Mouse (Mus musculus) left cerebral cortex, adult 2 months (tissue): ENCODE measurements at regions not wholly inside any gene's neighbourhood (a gene's known extent, or its start where the extent isn't known, plus 50 kb on each side); places are given as distances from the start of the nearest gene placed in this dataset.
A peak's percentile ranks its signal among the peaks of the same experiment; 100 is the strongest.

Source experiments
- DNase-seq, 2 experiments: peaks; one replicate each; pipeline ENCODE4 v3.0.0; 2021 to 2022; ENCODE audit warnings: low spot score in 2 of 2, mixed read lengths in 1 of 2; ENCODE audit errors: extremely low spot score in 1 of 2
- H3K27ac ChIP-seq: fragments of 200-600 bp; 2 replicates; pipeline ENCODE4 v1.8.1; 2022
- H3K4me3 ChIP-seq: fragments of 200-600 bp; 2 replicates; pipeline ENCODE4 v1.8.1; 2022
- CTCF ChIP-seq: fragments of 200-600 bp; IDR thresholded peaks from 2 replicates; pipeline ENCODE4 v1.8.1; 2022; ENCODE audit warnings: antibody characterized with exemption, mild to moderate bottlenecking, moderate library complexity
- intact Hi-C: fragments of 180-260 bp; cut with DNase I; formaldehyde crosslinking; loops from one replicate; pipeline ENCODE4 v1.15.1; 2025

DNA sequence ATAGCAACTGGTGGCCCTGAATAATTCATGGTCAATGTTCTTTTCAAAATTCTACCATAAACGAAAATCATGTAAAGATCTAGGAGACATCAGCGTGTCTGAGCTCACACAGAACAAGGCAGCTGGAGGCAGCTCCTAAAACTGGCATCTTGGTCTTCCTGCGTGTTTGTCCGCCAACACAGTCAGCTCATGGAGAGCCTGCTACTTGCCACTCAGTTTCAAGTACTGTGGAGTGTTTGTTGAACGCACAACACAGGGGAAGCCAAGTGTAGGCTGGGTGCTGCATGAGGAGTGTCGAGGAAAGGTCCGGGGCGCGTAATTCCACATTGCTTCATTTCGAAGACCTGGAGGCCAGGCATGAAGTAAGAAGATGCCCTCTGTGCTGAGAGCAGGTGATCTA, 139.0 kb upstream of the Frmd6 start:
- no peak for TF ChIP-seq CTCF
- H3K27ac ChIP-seq: peak overlapping the region; percentile 73
- intact Hi-C loops: no loop called here
- no peak for DNase-seq
- no peak overlapping the region for H3K4me3 ChIP-seq

DNA sequence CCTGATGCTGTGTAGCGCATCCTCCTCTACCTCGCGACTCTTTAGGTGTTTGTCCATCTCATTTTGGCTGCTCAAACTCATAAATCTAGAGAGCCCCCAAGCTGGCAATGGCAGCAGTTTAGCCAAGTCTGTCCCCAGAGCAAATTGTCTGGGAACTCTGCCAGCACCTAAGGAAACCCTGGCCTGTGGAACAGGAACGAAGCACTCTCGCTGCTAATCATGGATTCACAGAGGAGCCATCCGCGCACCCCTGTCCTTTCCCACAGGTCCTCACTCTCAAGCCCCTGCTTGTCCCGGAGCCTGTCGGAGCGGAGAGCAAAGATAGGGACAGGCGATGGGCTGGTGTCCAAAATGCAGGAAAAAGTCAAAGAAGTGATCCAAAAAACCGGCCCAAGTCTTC, 138.3 kb upstream of the Frmd6 start:
- H3K27ac ChIP-seq: peak overlapping the region; percentile 73; the same call in 1 of the 2 replicates
- DNase-seq: no peak
- TF ChIP-seq CTCF: no peak
- H3K4me3 ChIP-seq: no peak overlapping the region
- intact Hi-C loops: no loop called here

- Histone ChIP-seq H3K4me3 (no peak overlapping the region), H3K27ac (peak overlapping the region; percentile 58)
- DNase-seq: no peak
- TF ChIP-seq CTCF: no peak
- intact Hi-C loops: loop anchor here (5.0 kb wide), 4 partner anchors 82 to 198 kb away; no protein-coding TSS in a partner anchor
Observed at GRCm38 (mm10) chr12:70695162-70695561, 130.2 kb upstream of the Frmd6 start.

GRCm38 (mm10) chr12:70696256-70696655, 129.1 kb upstream of the Frmd6 start:
- H3K4me3 ChIP-seq: no peak overlapping the region
- peak; percentile 37 to 68 for DNase-seq
- intact Hi-C loops: loop anchor here (1.0 to 5.0 kb wide), 6 partner anchors 18 to 199 kb away; no protein-coding TSS in a partner anchor
- H3K27ac ChIP-seq: peak overlapping the region; percentile 69
- no peak; the same call in 1 of the 2 replicates for TF ChIP-seq CTCF

GRCm38 (mm10) chr12:70698466-70698865, 126.8 kb upstream of the Frmd6 start:
- Histone ChIP-seq H3K4me3 (no peak overlapping the region), H3K27ac (peak overlapping the region; percentile 66; the same call in 1 of the 2 replicates)
- DNase-seq: no peak
- intact Hi-C loops: loop anchor here (2.0 to 5.0 kb wide), 5 partner anchors 79 to 201 kb away; partner anchors contain the start of gene Frmd6
- no peak for TF ChIP-seq CTCF

DNA sequence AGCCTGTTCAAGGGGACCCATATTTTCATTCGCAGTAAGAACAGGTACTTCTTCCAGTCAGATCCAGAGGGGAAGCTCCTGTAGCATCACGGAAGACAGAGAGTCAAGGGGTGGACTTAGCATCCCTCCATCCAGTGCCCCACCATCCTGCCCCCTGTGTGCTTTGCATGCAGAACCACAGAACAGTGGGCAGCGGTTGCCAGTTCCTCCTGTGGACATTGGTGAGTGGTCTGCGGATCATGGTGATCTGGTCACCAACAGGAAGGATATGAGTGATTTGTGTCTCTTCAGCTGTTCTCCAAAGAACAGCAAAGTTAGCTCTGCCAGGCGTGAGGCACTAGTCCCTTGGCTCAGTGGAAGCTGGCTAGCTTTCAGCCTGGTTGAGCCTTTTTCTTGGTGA, 122.8 kb upstream of the Frmd6 start:
- H3K27ac ChIP-seq: no peak overlapping the region
- no peak for TF ChIP-seq CTCF
- intact Hi-C loops: loop anchor here (5.0 kb wide), 1 partner anchor 210 kb away; no protein-coding TSS in a partner anchor
- H3K4me3 ChIP-seq: no peak overlapping the region
- no peak for DNase-seq

DNA sequence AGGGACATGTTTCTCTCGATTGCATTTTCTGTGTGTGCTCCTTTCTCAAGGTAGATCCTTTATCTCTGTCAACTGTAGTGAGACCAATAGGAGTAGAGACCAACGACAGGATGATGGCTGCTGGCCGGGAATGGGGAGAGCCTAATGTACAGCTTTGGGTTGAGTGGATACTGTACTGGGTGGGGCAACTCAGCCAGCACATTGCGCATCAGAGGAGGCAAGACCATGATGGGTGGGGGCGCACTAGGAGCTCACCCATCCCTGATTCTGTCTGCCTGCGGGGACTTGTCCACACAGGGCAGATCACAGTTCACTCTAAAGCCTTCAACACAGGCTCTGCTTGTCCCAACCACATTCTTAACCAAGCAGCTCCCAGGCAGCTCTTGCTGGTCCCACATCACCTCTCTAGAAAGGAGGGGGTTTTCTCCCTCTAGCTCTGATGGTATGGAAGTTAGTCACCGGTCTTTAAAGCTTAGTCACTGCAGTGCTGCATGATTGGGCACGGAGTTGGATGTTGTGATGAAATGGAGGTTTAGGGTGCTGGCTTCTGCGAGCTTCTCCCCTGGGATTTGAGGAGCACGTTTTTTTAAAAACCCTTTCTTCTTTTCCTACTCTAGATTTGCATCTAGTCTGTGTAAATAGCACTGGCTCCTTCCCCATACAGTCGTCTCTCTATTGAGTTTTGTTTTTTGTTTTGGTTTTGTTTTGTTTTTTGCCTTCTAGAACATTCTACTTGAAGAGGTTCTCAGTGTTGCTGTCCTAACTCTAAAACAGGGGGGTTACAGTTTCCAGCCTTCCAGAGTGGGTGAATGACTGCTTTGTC, 118.3 kb upstream of the Frmd6 start:
- DNase-seq: no peak
- intact Hi-C loops: no loop called here
- Histone ChIP-seq H3K4me3 (no peak overlapping the region), H3K27ac (no peak overlapping the region)
- TF ChIP-seq CTCF: no peak

- Histone ChIP-seq H3K4me3 (no peak overlapping the region), H3K27ac (no peak overlapping the region)
- intact Hi-C loops: no loop called here
- no peak for DNase-seq
- no peak for TF ChIP-seq CTCF
Observed at GRCm38 (mm10) chr12:70707629-70708289, 117.6 kb upstream of the Frmd6 start.

DNA sequence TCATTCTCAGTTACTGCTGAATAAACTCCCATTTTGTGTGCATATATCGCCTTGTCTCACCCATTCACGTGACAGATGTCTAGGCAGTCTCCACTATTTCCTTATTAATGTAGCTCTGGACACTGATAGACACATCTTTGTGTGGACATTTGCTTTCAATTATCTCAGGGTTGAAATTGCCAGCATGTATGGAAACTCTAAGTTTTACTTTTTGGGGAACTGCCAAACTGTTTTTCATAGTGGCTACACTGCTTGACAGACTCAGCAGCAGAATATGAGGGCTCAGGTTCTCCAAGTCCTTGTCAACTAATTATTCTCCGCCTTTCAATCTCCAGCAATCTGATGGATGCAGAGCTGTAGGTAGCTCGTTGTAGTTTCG, 117.0 kb upstream of the Frmd6 start:
- Histone ChIP-seq H3K27ac (no peak overlapping the region), H3K4me3 (no peak overlapping the region)
- no peak for TF ChIP-seq CTCF
- DNase-seq: no peak
- intact Hi-C loops: no loop called here

DNA sequence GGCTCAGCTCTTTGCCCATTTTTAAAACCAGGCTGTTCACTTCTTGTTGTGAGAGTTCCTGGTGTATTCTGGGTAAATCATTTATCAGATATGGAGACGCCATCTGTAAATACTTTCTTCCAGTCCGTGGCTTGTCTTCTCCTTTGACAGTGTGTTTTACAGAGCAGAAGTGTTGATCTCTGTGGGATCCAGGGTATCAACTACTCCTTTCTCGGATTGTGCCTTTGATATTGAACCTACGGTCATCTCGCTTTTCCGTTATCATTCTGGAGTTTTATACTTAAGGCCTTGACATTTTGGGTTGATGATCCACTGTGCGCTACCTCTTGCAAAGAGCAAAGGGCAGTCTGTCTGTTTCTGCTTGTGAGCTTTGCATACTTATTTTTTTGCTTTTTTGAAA, 115.0 kb upstream of the Frmd6 start:
- TF ChIP-seq CTCF: no peak
- no peak overlapping the region for H3K4me3 ChIP-seq
- H3K27ac ChIP-seq: no peak overlapping the region
- intact Hi-C loops: loop anchor here (5.0 kb wide), 3 partner anchors 67 to 163 kb away; no protein-coding TSS in a partner anchor
- no peak for DNase-seq

GRCm38 (mm10) chr12:70711030-70711429, 114.3 kb upstream of the Frmd6 start:
- no peak overlapping the region for H3K27ac ChIP-seq
- TF ChIP-seq CTCF: no peak
- no peak for DNase-seq
- no peak overlapping the region for H3K4me3 ChIP-seq
- intact Hi-C loops: loop anchor here (5.0 kb wide), 3 partner anchors 66 to 164 kb away; no protein-coding TSS in a partner anchor
